Mouse (Mus musculus) stomach, postnatal 0 days (tissue): ENCODE results near the gene Uri1.

Experiments used
- CTCF ChIP-seq: IDR thresholded peaks from 2 replicates; pipeline ENCODE4 v1.5.1; 2016; ENCODE audit warnings: antibody characterized with exemption, low read depth, mild to moderate bottlenecking, moderate library complexity
- EP300 ChIP-seq: optimal IDR thresholded peaks from 2 replicates; pipeline ENCODE3; 2016; ENCODE audit warnings: antibody characterized with exemption

DNA sequence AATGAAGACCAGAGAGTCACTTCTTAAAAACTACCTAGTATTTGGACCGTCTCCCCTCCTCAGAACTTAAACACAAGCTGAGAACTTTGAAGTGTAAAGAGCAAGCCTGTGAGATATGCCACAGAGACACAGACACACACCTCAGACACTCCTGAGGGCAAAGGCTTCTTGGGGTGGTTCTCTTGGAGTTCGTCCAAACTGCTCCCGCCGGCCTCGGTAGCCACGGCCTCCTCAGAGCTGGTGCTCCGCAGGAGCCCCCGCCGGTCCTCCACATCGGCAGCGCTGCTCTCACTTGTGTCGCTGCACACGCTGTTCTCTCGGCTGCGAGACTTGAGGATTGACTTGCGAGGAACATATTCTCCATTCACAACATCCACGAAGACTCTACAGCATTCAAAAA is 61.0 kb downstream of the Uri1 start:
- TF ChIP-seq EP300 (no peak), CTCF (no peak)
